Comparison of ENCODE assay signal across 7 mouse cellular contexts in genomic region chr3:35693039-35693438, GRCm38 (mm10).
DNase-seq lines count a peak whose midpoint lies in the region; ATAC-seq and TF ChIP-seq lines count a peak whose summit lies in the region.

No protein-coding gene starts in this region.

- H3K4me2 ChIP-seq in intestine, embryonic 15.5 days (replicated peaks): no peak overlapping the region

- peak; percentile 68; the same call in 1 of the 2 replicates for TF ChIP-seq CTCF in cerebellum, adult 2 months (IDR thresholded peaks at IDR 0.05; ENCODE audit: borderline replicate concordance, insufficient read depth, low read depth, low read length)

- ATAC-seq in intestine, embryonic 15.5 days: peak; percentile 83

- WGBS in cerebellum, adult 2 months: 50% methylated on average over 6 of the region's 6 CpGs
- 40% methylated on average over 6 of the region's 6 CpGs for WGBS in intestine, embryonic 15.5 days
- WGBS in midbrain, embryonic 10.5 days: 57% methylated on average over 6 of the region's 6 CpGs

- intact Hi-C loops in left cerebral cortex, postnatal 10 days (cut with DNase I): no loop called here

- no peak overlapping the region for H3K4me3 ChIP-seq in cerebellum, adult 2 months (replicated peaks; ENCODE audit: insufficient read depth, low read depth, low read length)
- H3K4me3 ChIP-seq in intestine, embryonic 15.5 days (replicated peaks): no peak overlapping the region
- no peak overlapping the region for H3K4me3 ChIP-seq in midbrain, embryonic 10.5 days

- DNase-seq in NIH3T3 (ENCODE audit: low read depth): peak; percentile 79
- DNase-seq in cerebellum, adult 2 months: peak; percentile 64 to 68
- DNase-seq in forelimb bud, embryonic 11.5 days (ENCODE audit: low read depth, low spot score): peak; percentile 73
- DNase-seq in left cerebral cortex, postnatal 10 days (ENCODE audit: extremely low spot score in 1 of 2, low spot score in 2 of 2): peak; percentile 67 to 72
- DNase-seq in midbrain, embryonic 10.5 days (ENCODE audit: low spot score): peak; percentile 49
- DNase-seq in right cerebral cortex, postnatal 4 days: peak; percentile 66

- H3K4me1 ChIP-seq in cerebellum, adult 2 months (ENCODE audit: control insufficient read depth, insufficient read depth, low read length): no peaks in the 10 kb centered on the region
- H3K4me1 ChIP-seq in intestine, embryonic 15.5 days (replicated peaks): no peaks in the 10 kb centered on the region
- H3K4me1 ChIP-seq in midbrain, embryonic 10.5 days: no peaks in the 10 kb centered on the region

- H3K27me3 ChIP-seq in cerebellum, adult 2 months (ENCODE audit: control insufficient read depth, insufficient read depth, low read length): no peaks in the 10 kb centered on the region
- H3K27me3 ChIP-seq in intestine, embryonic 15.5 days (replicated peaks): no peaks in the 10 kb centered on the region
- no peaks in the 10 kb centered on the region for H3K27me3 ChIP-seq in midbrain, embryonic 10.5 days (ENCODE audit: low read depth, poor library complexity, severe bottlenecking)

- TF ChIP-seq POLR2A in cerebellum, adult 2 months (IDR thresholded peaks at IDR 0.05; ENCODE audit: borderline replicate concordance, insufficient read depth, low read length): no peak

- H3K9me3 ChIP-seq in intestine, embryonic 15.5 days: no peaks in the 10 kb centered on the region
- H3K9me3 ChIP-seq in midbrain, embryonic 10.5 days (replicated peaks): no peaks in the 10 kb centered on the region

- H3K36me3 ChIP-seq in intestine, embryonic 15.5 days: no peaks in the 10 kb centered on the region
- no peaks in the 10 kb centered on the region for H3K36me3 ChIP-seq in midbrain, embryonic 10.5 days

- no peak overlapping the region for H3K9ac ChIP-seq in intestine, embryonic 15.5 days

- H3K27ac ChIP-seq in cerebellum, adult 2 months (ENCODE audit: insufficient read depth, low read length): no peak overlapping the region
- H3K27ac ChIP-seq in intestine, embryonic 15.5 days: no peak overlapping the region
- no peak overlapping the region for H3K27ac ChIP-seq in midbrain, embryonic 10.5 days (replicated peaks)
